Mouse (Mus musculus): Measurements from ENCODE around the gene Hrasls. TPM values are rescaled to one million over a fixed set of nuclear protein-coding genes. Genes with fewer than 3 reads are reported as not detected.

The Hrasls gene
- 4.2 and 6.2 TPM in 2 replicates for polyA plus RNA-seq (2012; rRNA removed)

DNA sequence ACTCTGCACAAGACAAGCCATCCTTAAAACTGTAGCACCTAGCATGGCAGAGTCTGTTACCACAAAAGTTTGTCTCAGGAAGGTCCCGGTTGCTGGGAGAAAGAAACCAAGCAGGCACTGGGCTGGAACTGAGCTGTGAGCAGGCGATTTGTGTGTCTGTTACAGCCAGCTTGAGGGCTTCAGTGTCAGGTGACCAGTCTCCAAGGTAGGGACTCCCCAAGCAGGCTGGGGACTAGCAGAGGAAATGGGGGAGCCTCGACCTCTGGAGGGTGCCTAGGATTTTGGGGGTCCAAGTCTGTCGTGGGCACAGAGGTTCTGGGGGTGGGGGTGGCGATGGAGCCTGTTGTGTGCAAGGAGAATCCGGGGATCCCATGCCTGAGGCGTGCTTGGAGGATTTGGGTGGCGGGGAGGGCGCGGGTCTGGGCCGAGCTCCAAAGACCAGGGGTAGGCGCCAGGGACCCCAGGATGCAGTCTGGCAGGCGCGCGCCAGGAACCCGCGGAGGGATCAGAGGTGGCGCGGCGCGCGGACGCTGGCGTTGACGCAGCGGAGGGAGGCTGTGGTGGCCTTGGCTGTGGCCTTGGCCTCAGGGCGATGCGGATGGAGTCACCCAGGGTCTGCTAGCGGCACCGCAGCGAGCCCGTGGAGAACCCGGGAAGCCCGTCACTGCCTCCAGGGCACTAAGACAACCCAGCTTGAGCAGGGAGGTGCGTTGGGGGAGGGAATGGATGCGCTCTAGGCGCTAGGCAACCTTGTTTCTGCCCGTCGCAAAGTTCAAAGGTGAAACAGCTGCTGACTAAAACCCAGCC is at the start of gene Hrasls:
Gene Hrasls (plus strand): TSS at position 91 of the 807 bp plus-strand sequence.
- no peak for DNase-seq (ENCODE audit: low read depth)

DNA sequence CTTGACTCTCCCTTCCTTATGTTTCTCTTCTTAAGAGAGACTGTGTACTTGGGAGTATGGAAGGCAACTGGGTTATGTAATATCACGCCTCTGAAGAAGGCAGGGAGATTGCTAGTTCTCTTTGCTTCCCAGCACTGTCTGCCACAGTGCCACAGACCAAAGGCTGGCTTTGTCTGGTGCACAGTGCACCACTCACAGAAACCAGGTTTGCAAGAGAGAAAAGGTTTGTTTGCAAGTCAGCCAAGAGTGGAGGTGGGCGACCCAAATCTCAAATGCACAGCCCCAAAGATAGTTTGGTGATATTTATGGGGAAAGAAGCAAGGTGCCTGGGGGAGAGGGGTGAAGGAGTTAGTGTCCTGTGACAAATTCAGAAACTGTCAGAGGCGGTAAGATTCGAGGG is 47.2 kb upstream of the Hrasls start:
- DNase-seq (ENCODE audit: low read depth) = no peak

DNA sequence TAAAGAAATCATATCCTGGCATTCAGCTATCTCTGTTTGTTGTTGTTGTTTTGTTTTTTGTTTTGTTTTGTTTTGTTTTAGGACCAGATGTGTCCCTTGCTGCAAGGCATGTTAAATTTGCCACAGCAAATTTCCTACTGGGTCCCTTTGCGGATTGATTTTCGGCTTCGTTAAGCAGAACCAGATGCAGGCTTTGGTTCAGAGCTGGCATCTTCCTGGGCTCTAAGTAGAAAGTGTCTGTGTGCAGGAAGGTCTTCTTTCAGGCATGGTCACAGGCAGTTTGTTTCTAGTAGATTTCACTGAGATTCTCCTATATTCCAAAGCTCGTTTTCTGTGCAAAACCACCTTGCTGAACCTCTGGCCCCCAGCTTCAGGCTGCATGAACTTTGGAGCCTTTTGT is 42.4 kb upstream of the Hrasls start:
- DNase-seq (ENCODE audit: low read depth) = no peak

DNA sequence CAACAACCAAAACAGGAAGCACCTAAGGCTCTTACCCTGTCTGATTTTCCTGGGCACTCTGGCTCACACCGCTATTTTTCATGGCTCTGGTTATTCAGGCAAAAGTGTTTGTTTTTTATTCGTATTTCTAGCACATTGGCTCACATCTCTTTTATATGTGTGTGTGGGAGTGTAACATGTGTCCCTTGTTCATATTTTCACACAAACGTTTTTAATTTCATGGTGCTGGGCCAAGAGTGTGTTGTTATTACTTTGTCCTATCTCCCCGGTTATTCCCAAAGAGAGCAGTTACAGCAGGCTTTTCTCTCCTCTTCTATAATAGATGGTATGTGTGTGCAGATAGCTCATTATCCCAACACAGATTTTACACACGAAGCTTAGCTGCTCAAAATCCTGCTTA is 37.8 kb upstream of the Hrasls start:
- no peak for DNase-seq (ENCODE audit: low read depth)

DNA sequence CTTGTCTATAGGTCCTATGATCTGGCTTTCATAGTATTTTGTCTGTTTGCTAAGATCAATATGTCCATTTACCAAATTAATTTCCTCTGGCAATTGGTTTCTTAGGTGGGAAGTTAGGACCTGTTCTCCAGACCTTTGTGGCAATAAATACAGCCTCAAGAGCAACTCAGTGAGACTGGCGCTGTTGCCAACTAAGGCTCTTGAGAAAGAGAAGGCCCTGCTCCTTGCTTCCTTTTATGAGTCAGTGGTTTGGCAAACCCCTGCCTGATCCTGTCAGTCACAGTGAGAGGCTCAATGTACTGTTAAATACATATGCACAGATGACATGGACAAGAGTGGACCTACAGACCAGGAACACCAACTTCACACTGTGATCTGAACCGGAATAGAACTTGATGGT is 36.3 kb upstream of the Hrasls start:
- DNase-seq (ENCODE audit: low read depth) = peak; percentile 62

DNA sequence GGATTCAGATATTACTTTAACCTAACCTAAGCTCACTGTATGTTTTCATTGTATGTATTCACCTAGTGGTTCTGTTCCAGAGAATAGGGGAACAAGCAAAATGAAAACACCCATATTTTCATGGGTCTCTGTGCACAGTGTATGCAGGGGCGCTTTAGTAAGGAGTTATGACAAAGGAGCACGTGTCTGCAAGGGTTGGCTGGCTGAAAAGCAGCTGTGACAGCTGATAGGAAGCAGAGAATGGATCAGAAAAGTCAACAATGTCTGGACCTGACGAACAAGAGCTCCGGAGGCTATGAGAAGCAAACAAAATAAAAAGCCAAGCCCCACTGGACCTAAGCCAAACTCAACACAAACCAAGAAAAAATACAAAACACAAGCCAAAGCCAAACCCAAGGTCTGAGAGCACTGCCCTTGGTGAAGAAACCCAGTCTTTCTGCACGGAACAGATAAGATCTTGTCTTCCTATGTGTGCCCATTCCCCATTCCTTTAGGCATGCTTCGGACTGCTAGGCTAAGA is 34.6 kb upstream of the Hrasls start:
- peak; percentile 10 for DNase-seq (ENCODE audit: low read depth)

DNA sequence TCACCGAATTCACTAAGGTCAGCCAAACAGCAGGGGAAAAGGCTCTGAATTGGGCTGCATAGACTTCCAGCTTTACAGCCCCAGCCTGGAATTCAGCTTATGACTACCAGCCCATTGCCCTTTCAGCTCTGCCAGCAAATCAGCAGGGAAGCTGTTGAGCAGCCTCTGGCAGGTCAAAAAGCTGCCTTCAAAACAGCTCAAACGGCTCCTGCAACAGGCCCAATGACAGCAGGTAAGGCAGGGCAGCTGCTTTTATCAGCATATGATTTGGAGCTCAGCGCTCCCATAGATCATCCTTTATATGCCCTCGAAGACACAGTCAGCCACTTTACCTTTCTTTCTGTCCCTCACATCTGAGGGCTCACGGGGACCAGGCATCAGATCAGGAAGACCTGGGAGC is 16.6 kb upstream of the Hrasls start:
- DNase-seq (ENCODE audit: low read depth) = no peak

DNA sequence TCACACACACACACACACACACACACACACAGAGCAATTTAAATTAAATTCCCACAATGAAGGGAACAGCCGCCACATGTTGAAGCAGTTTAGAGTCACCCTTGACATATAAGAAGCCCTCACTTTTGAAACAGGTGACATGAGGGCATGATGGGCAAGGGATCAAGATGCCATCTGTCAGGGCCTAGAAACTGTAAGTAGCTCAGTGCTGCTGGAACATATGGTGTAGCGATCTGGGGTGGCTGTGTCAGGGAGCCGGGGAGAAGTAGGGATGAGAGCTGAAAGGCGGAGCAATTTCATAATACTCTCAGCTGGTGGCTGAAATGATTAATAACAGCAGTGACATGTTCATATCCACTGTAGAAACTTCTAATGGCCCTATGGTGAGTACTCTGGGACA is 15.5 kb upstream of the Hrasls start:
- DNase-seq (ENCODE audit: low read depth) = no peak

DNA sequence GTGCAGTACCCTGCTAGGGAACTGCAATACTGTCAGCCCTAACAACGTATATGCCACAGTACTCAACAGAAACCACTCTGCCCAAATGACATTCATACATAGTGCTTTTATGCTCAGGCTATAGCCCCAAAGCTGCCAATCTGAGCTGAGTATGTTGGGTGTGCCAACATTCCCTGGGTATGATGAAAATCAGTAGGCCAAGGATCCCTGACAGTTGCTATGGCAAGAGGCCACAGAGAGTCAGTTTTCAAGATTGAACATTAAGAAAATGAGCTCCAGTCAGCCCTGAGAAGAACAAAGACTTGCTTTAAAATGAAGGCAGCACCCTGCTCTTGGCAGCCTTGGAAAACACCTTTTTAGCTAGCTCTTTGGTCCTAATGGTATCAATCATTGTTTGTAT is 14.3 kb upstream of the Hrasls start:
- no peak for DNase-seq (ENCODE audit: low read depth)

DNA sequence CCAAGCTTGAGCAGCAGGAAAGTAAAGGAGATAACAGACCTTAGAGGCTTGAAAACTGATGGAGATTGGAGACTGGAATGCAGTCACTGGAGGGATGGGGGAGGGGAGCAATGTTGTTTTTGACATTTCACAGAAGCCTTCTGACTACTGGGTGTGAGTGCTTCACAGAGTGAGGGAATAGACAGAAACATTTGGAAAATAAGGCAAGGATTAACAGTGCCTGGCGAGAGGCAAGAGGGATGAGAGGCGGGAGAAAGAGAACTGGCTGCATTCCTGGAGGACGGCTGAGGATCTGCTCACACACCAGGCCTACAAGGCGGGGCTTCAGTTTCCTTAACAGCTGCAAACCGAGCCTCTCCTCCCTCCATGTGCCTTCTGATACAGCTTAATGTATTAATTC is 11.0 kb upstream of the Hrasls start:
- DNase-seq (ENCODE audit: low read depth) = no peak

DNA sequence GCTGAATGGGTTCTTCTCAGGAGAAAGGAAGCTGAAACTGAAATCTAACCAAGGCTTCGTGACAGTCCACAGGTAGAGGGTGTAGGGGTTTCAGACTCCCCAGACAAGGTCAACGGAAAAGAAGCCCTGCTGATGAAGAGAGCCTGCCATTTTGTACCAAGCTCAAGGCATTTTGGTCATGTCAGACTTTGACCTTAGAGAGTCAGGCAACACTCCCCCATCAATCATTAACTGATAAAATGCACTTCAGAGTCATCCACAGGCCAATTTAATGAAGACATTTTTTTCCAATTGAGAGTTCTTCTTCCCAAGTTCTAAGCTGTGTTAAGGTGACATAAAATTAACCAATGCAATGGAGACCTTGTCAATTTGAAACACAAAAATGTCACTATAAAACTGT is 8.3 kb upstream of the Hrasls start:
- DNase-seq (ENCODE audit: low read depth) = no peak

DNA sequence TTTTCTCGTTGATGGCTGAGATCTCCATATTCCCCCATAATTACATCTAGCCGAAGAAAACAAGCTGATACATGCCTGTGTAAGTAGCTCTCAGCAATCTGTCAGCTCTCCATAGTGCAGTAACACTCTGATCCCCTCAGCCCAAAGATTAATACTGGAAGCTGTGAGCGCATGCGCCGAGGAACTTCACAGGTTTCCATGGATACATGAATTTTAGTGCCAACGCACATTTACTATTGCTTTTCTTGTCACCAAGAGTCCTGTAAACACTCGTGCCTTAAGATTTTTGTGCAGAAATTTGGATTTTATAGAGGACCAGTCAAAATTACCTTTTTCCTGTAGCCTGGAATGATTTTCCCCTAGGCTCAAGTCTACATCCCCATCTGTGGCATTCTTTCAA is 4.6 kb upstream of the Hrasls start:
- no peak for DNase-seq (ENCODE audit: low read depth)

DNA sequence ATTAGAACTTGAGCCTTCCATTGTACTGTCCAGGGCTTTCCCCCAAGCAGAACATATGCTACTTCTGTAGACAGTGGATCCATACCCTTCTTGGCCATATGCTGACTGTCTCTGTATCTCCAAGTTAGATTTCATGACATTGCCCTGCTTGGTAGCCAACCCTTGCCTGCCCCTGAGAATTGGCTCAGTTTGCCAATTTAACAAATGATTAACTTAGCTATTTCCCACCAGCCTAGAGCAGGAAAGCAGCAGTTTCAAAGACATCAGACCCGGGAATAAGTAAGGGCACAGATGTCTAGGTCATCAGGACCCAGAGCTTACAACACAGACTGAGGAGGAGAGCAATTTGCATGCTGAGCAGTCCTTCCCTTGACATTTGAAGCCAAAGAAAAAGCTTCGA is 3.9 kb upstream of the Hrasls start:
- DNase-seq (ENCODE audit: low read depth) = no peak

DNA sequence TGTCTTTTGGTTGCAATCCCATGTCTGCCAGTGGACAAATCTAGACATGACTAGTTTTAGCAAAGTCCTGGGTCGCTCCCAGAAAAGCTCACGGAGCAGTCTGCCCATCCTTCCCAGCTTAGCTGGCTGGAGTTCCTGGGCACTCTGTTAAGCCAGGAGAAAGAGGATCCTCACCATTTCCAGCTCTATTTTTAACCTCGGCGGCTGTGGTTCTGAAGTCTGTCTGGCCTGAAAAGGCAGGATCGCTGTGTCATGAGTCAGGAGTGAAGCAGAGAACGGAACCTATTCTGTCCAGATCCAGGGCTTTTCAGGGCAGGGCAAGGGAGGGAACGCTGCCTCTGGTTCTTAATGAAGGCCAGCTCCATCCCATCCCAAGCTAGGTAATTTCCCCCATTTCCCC is 654 bp upstream of the Hrasls start:
- DNase-seq (ENCODE audit: low read depth) = no peak

DNA sequence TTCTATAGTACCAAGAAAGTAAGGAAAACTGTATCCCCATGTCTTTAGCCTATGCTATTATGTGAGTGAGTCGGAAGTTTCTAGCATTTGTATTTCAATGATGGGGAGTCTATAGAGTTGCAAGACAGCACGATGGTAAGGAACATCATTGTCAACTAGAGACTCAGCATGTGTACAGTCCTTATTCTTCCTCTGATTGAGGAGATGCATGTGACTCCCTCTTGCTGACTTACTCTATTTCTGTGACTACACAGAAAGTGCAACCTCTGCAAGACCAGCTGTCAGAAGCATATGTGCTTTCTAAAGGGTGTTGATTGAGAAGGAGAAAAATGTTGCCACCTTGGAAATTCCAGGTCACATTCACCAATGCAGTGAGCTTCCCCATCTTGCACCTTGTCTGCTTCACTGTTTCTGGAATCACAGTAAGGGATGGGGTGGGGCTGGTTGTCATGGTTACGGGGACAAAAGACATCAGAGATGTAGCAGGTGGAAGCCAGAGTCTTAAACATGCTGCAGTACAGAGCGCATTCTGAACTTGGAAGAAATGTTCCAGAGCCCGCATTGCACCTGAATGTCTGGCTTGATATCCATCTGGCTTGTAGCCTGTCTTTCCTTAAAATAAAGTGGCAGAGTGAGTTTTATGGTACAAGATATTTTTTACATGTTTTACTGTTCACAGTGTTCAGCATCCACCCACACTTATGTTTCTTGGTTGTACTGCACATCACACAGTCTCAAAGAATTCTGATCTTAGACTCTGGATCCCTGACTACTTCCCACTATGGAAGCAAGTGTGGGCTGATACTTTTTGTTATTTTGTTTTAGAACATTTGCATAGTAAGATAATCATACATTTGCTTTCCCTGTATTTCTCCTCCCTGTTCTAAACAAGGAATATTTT is 7.2 kb downstream of the Hrasls start:
- DNase-seq (ENCODE audit: low read depth) = no peak

DNA sequence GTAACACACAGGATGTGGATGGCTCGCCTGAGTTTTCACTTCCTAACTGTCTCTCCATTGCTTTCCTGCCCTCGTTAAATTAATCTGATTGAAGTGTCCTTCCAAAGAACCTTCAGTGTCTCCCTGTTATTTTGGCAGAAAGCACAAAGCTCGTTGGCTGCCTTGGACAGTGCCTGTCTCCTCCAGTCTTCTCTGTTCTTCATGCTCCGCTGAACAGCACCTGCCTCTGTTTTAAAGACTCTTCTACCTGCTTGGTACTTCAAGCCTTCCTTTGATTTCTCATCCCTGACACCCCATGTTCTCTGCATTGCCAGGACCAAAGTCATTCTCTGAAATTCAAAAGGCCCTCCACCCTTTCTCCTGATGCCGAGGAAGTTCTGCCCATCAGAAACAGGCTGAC is 26.5 kb downstream of the Hrasls start:
- DNase-seq (ENCODE audit: low read depth) = no peak

DNA sequence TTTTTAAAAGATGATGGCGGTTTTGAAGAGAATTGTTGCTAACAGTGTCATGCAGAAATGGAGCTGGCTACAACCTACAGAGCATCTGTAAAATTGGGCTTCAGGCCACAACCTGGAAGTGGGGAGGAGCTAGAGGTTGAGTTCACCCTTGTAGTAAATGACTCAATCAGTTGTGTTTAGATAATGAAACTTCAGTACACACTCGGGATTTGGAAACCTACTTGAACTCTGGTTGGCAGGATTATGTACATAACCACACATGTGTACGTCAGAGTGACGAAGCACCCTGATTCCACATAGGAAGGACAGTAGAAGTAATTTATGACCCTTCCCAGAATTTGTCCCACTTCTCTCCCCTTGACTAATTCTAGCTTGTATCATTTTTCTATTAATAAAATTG is 44.8 kb downstream of the Hrasls start:
- peak; percentile 1 for DNase-seq (ENCODE audit: low read depth)

Other genes with a start within 250 kb of the Hrasls start
- 0.04 and 0.05 TPM in 2 replicates for gene Atp13a5, start 169.0 kb downstream of the Hrasls start, polyA plus RNA-seq (2012; rRNA removed)